Mouse (Mus musculus) stomach, postnatal 0 days (tissue): Measurements from ENCODE around the gene Fpgs. TPM values are rescaled to one million over a fixed set of nuclear protein-coding genes. Genes with fewer than 3 reads are reported as not detected.

Source experiments
- ATAC-seq: fragments of 200-750 bp; cut with Nextera tagmentation; 2 replicates; pipeline ENCODE4 v1.8.0; 2017; ENCODE audit not compliant: low FRiP score, low TSS enrichment
- DNase-seq: peaks from one replicate; pipeline ENCODE4 v3.0.0-alpha.2; 2016; ENCODE audit warnings: low spot score
- H3K27ac ChIP-seq: fragments of 300-500 bp; sonication (generic); replicated peaks from 2 replicates; pipeline ENCODE4 v1.5.1; 2014; ENCODE audit warnings: mild to moderate bottlenecking, control low read depth
- H3K27me3 ChIP-seq: fragments of 300-500 bp; sonication (generic); 2 replicates; pipeline ENCODE4 v1.6.1; 2014; ENCODE audit warnings: low read length; ENCODE audit not compliant: control insufficient read depth, insufficient read depth
- H3K36me3 ChIP-seq: fragments of 300-500 bp; sonication (generic); 2 replicates; pipeline ENCODE4 v1.6.1; 2014; ENCODE audit warnings: low read length, mixed read lengths; ENCODE audit not compliant: control insufficient read depth, insufficient read depth
- H3K4me1 ChIP-seq: fragments of 300-500 bp; sonication (generic); replicated peaks from 2 replicates; pipeline ENCODE4 v1.6.1; 2014; ENCODE audit warnings: antibody characterized with exemption; ENCODE audit not compliant: control insufficient read depth, insufficient read depth
- H3K4me2 ChIP-seq: fragments of 300-500 bp; sonication (generic); replicated peaks from 2 replicates; pipeline ENCODE4 v1.6.1; 2014; ENCODE audit warnings: low read depth, mild to moderate bottlenecking, control low read depth, moderate library complexity
- H3K4me3 ChIP-seq: fragments of 300-500 bp; sonication (generic); 2 replicates; pipeline ENCODE4 v1.5.1; 2014; ENCODE audit warnings: low read depth, low read length, control low read depth
- H3K9ac ChIP-seq: fragments of 300-500 bp; sonication (generic); 2 replicates; pipeline ENCODE4 v1.6.1; 2014; ENCODE audit warnings: mild to moderate bottlenecking, low read length, control low read depth, mixed read lengths
- H3K9me3 ChIP-seq: fragments of 300-500 bp; sonication (generic); 2 replicates; pipeline ENCODE4 v1.6.1; 2016; ENCODE audit warnings: low read length; ENCODE audit not compliant: control insufficient read depth
- CTCF ChIP-seq: IDR thresholded peaks from 2 replicates; pipeline ENCODE4 v1.5.1; 2016; ENCODE audit warnings: antibody characterized with exemption, low read depth, mild to moderate bottlenecking, moderate library complexity
- EP300 ChIP-seq: optimal IDR thresholded peaks from 2 replicates; pipeline ENCODE3; 2016; ENCODE audit warnings: antibody characterized with exemption
- WGBS: fragments of 180-500 bp; shearing (Covaris S2); extraction: QIAGEN DNeasy Blood & Tissue Kit; methylation state at CpG from one replicate; pipeline ENCODE4 v1.1.7; 2014; 5-methylcytosine and 5-hydroxymethylcytosine counted together
- polyA plus RNA-seq: library from polyadenylated mRNA; unstranded; fragments of >200 nt; fragmentation: Nextera tagmentation; extraction: Ambion mirVana; gene quantifications from 2 replicates; pipeline ENCODE4 v1.2.1, GENCODE M21; 2015

The Fpgs gene
- polyA plus RNA-seq, 1 experiment from 2014 or later: 15.1 TPM

- no peak for DNase-seq
- Histone ChIP-seq H3K4me1 (no peaks in the 10 kb centered on the region), H3K9ac (no peak overlapping the region; the same call in 1 of the 2 replicates), H3K4me2 (peak overlapping the region; percentile 34), H3K4me3 (peak overlapping the region; percentile 41), H3K27ac (peak overlapping the region; percentile 88; the same call in 1 of the 2 replicates), H3K36me3 (no peaks in the 10 kb centered on the region), H3K27me3 (no peaks in the 10 kb centered on the region), H3K9me3 (no peaks in the 10 kb centered on the region)
- WGBS: 75% methylated on average over 7 of the region's 7 CpGs
- TF ChIP-seq EP300: no peak
- TF ChIP-seq CTCF: no peak
- ATAC-seq: no peak
Observed at GRCm38 (mm10) chr2:32647366-32647765, 56.6 kb downstream of the Fpgs start.

- peak within 1 kb of the TSS; percentile 41 for H3K4me3 ChIP-seq
- H3K4me2 ChIP-seq: peak within 1 kb of the TSS; percentile 34
- no peaks in the 10 kb centered on the region for H3K9me3 ChIP-seq
- peak within 1 kb of the TSS; percentile 88 for H3K27ac ChIP-seq
- H3K4me1 ChIP-seq: no peaks in the 10 kb centered on the region
- no peak for TF ChIP-seq EP300
- no peak for TF ChIP-seq CTCF
- no peaks in the 10 kb centered on the region for H3K36me3 ChIP-seq
- peak; percentile 43; the same call in 1 of the 2 replicates for ATAC-seq
- no peaks in the 10 kb centered on the region for H3K27me3 ChIP-seq
- H3K9ac ChIP-seq: peak within 1 kb of the TSS; percentile 59
- no peak for DNase-seq
- WGBS: 53% methylated on average over 31 of the region's 31 CpGs
Observed at GRCm38 (mm10) chr2:32646379-32647056, 57.4 kb downstream of the Fpgs start, which contains the start of gene Eng. Gene Eng (plus strand): TSS chr2:32646595.

- Histone ChIP-seq H3K9ac (no peak overlapping the region), H3K27me3 (no peaks in the 10 kb centered on the region), H3K4me1 (no peaks in the 10 kb centered on the region), H3K36me3 (no peaks in the 10 kb centered on the region), H3K9me3 (no peaks in the 10 kb centered on the region), H3K4me3 (no peak overlapping the region), H3K27ac (peak overlapping the region; percentile 88), H3K4me2 (no peak overlapping the region)
- DNase-seq (no peak), ATAC-seq (no peak)
- no peak for TF ChIP-seq EP300
- TF ChIP-seq CTCF: no peak
- 67% methylated on average over 3 of the region's 3 CpGs for WGBS
Observed at GRCm38 (mm10) chr2:32645647-32646046, 58.3 kb downstream of the Fpgs start.

- Histone ChIP-seq H3K4me2 (no peak overlapping the region), H3K9me3 (no peaks in the 10 kb centered on the region), H3K4me1 (no peaks in the 10 kb centered on the region), H3K27ac (no peak overlapping the region), H3K9ac (no peak overlapping the region), H3K36me3 (no peaks in the 10 kb centered on the region), H3K4me3 (no peak overlapping the region), H3K27me3 (no peaks in the 10 kb centered on the region)
- WGBS: 76% methylated on average over 8 of the region's 8 CpGs
- DNase-seq: no peak
- no peak for TF ChIP-seq CTCF
- no peak for TF ChIP-seq EP300
- ATAC-seq: no peak
Observed at GRCm38 (mm10) chr2:32644799-32645475, 59.0 kb downstream of the Fpgs start.

GRCm38 (mm10) chr2:32644083-32644482 lies 59.9 kb downstream of the Fpgs start:
- Histone ChIP-seq H3K27ac (no peak overlapping the region), H3K9me3 (no peaks in the 10 kb centered on the region), H3K4me2 (no peak overlapping the region), H3K4me3 (no peak overlapping the region), H3K4me1 (no peaks in the 10 kb centered on the region), H3K36me3 (no peaks in the 10 kb centered on the region), H3K27me3 (no peaks in the 10 kb centered on the region), H3K9ac (no peak overlapping the region; the same call in 1 of the 2 replicates)
- DNase-seq: no peak
- ATAC-seq: no peak
- WGBS: 67% methylated on average over 9 of the region's 9 CpGs
- TF ChIP-seq EP300: no peak
- TF ChIP-seq CTCF: no peak

GRCm38 (mm10) chr2:32642813-32643212 lies 61.1 kb downstream of the Fpgs start:
- no peaks in the 10 kb centered on the region for H3K27me3 ChIP-seq
- TF ChIP-seq EP300: no peak
- TF ChIP-seq CTCF: no peak
- no peak overlapping the region for H3K9ac ChIP-seq
- WGBS: 50% methylated on average over 7 of the region's 7 CpGs
- H3K36me3 ChIP-seq: no peaks in the 10 kb centered on the region
- DNase-seq (no peak), ATAC-seq (peak; percentile 16; the same call in 1 of the 2 replicates)
- H3K4me2 ChIP-seq: no peak overlapping the region
- H3K4me1 ChIP-seq: no peaks in the 10 kb centered on the region
- H3K9me3 ChIP-seq: no peaks in the 10 kb centered on the region
- H3K4me3 ChIP-seq: no peak overlapping the region
- no peak overlapping the region; the same call in 1 of the 2 replicates for H3K27ac ChIP-seq
